Mouse (Mus musculus): ENCODE measurements at regions not wholly inside any gene's neighbourhood (a gene's known extent, or its start where the extent isn't known, plus 50 kb on each side); places are given as distances from the start of the nearest gene placed in this dataset.

DNA sequence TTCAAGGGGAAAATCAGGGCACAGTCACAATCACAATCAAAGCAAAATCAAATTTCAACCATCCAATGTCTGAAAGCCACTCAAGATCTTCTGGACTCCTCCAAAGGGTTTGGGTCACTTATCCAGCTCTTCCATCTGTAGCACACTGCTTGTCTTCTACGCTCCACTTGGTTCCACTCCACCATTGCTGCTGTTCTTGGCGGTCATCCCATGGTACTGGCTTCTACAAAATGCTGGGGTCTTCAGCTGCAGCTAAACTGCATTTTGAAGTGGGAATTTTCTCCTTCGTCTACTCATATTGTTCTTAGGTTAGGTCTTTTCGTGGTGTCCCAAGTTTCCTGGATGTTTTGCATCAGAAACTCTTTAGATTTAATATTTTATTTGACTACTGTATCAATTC, 162.7 kb downstream of the Ice1 start:
- no peaks in the 10 kb centered on the region for H3K4me1 ChIP-seq (ENCODE audit: control insufficient read depth, insufficient read depth, low read length)
- no peak overlapping the region for H3K4me3 ChIP-seq (ENCODE audit: insufficient read depth, low read length)
- H3K27ac ChIP-seq (ENCODE audit: insufficient read depth, low read depth, low read length): no peak overlapping the region
- TF ChIP-seq CTCF (IDR thresholded peaks at IDR 0.05; ENCODE audit: low read depth, low read length): no peak
- TF ChIP-seq POLR2A (IDR thresholded peaks at IDR 0.05; ENCODE audit: borderline replicate concordance, low read depth, low read length): no peak

DNA sequence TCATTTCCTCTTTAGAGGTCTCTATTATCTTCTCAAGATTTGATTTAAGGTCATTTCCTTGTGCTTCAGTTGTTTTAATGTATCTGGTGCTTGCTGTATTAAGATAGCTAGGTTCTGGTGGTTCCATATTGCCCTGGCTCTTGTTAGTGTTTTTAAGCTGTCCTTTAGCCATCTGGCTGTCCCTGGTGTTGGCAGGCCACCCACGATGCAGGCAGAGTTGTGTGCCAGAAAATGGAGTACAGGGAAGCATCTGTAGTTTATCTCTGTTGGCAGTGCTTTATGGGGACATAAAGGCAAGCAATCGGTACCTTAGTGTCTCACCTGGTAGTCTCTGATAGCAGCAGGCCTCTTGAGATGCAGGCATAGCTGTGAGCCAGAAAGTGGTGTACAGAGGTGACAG, 162.1 kb downstream of the Ice1 start:
- no peak overlapping the region for H3K4me3 ChIP-seq (ENCODE audit: insufficient read depth, low read length)
- H3K4me1 ChIP-seq (ENCODE audit: control insufficient read depth, insufficient read depth, low read length): no peaks in the 10 kb centered on the region
- no peak for TF ChIP-seq CTCF (IDR thresholded peaks at IDR 0.05; ENCODE audit: low read depth, low read length)
- no peak for TF ChIP-seq POLR2A (IDR thresholded peaks at IDR 0.05; ENCODE audit: borderline replicate concordance, low read depth, low read length)
- no peak overlapping the region for H3K27ac ChIP-seq (ENCODE audit: insufficient read depth, low read depth, low read length)

DNA sequence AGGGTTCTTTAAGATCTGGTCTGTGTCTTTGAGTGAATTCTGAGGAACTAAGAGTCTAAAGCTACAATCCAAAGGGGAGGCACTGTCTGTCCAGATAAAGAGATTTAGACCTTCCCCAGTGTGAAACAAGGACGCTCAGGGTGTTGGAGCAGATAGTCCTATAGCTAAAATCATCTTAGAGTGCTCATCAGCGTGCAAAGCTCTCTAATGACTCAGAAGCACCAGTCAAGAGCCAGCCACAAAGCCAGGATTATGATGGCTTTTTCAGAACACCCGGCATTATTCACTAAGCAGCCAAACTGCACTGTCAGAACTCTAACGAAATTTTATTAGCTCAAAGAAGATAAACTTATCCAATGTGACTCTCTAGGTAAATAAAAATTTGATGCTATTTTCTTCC, 138.1 kb downstream of the Ice1 start:
- no peaks in the 10 kb centered on the region for H3K4me1 ChIP-seq (ENCODE audit: control insufficient read depth, insufficient read depth, low read length)
- TF ChIP-seq POLR2A (IDR thresholded peaks at IDR 0.05; ENCODE audit: borderline replicate concordance, low read depth, low read length) (no peak), CTCF (IDR thresholded peaks at IDR 0.05; ENCODE audit: low read depth, low read length) (no peak)
- H3K4me3 ChIP-seq (ENCODE audit: insufficient read depth, low read length): no peak overlapping the region

More for the DNA sequence above, 138.1 kb downstream of the Ice1 start:
- H3K27ac ChIP-seq (ENCODE audit: insufficient read depth, low read depth, low read length): no peak overlapping the region
